12 mouse cellular contexts compared by ENCODE assay signal in genomic region chr11:107414996-107415747, GRCm38 (mm10). TPM values are rescaled to one million over a fixed set of nuclear protein-coding genes. Genes with fewer than 3 reads are reported as not detected.
DNase-seq lines count a peak whose midpoint lies in the region; ATAC-seq lines count a peak whose summit lies in the region.
"Had no signal": no experiment of that assay in that cellular context is flagged by ENCODE, and none has a peak within 500 bp of the region (broad histone marks: within the 10 kb centered on the region; RNA-seq: fewer than 3 reads in every experiment).

No protein-coding gene starts in this region.

- no peak overlapping the region for H3K4me2 ChIP-seq in kidney, embryonic 15.5 days
- H3K4me2 ChIP-seq in embryonic facial prominence, embryonic 12.5 days (replicated peaks), result no peak overlapping the region
- no peak overlapping the region for H3K4me2 ChIP-seq in limb, embryonic 12.5 days
- H3K4me2 ChIP-seq in midbrain, embryonic 13.5 days (replicated peaks), result no peak overlapping the region

- H3K4me3 ChIP-seq in kidney, embryonic 15.5 days (replicated peaks), result no peak overlapping the region
- no peak overlapping the region for H3K4me3 ChIP-seq in embryonic facial prominence, embryonic 12.5 days
- no peak overlapping the region for H3K4me3 ChIP-seq in limb, embryonic 12.5 days (replicated peaks)
- H3K4me3 ChIP-seq in midbrain, embryonic 13.5 days (replicated peaks), result no peak overlapping the region
- H3K4me3 ChIP-seq: neural tube, embryonic 12.5 days had no signal

- no peaks in the 10 kb centered on the region for H3K36me3 ChIP-seq in kidney, embryonic 15.5 days
- no peaks in the 10 kb centered on the region for H3K36me3 ChIP-seq in embryonic facial prominence, embryonic 12.5 days
- H3K36me3 ChIP-seq in limb, embryonic 12.5 days, result no peaks in the 10 kb centered on the region
- H3K36me3 ChIP-seq in midbrain, embryonic 13.5 days, result no peaks in the 10 kb centered on the region
- H3K36me3 ChIP-seq: neural tube, embryonic 12.5 days had no signal

- WGBS in kidney, embryonic 15.5 days, result 82% methylated on average over 11 of the region's 11 CpGs
- WGBS in embryonic facial prominence, embryonic 12.5 days, result 45% methylated on average over 11 of the region's 11 CpGs
- 78% methylated on average over 11 of the region's 11 CpGs for WGBS in limb, embryonic 12.5 days
- 59% methylated on average over 11 of the region's 11 CpGs for WGBS in midbrain, embryonic 13.5 days

- H3K9ac ChIP-seq in kidney, embryonic 15.5 days, result no peak overlapping the region
- H3K9ac ChIP-seq in embryonic facial prominence, embryonic 12.5 days, result no peak overlapping the region
- no peak overlapping the region for H3K9ac ChIP-seq in limb, embryonic 12.5 days (replicated peaks)
- H3K9ac ChIP-seq in midbrain, embryonic 13.5 days (replicated peaks), result peak overlapping the region; percentile 39; the same call in 1 of the 2 replicates
- H3K9ac ChIP-seq: neural tube, embryonic 12.5 days had no signal

- H3K27ac ChIP-seq in kidney, embryonic 15.5 days, result 0 out of 2 replicates have a peak overlapping the region, but pooled peaks have one; percentile 9
- H3K27ac ChIP-seq in embryonic facial prominence, embryonic 12.5 days, result 0 out of 2 replicates have a peak overlapping the region, but pooled peaks have one; percentile 12
- peak overlapping the region; percentile 90 for H3K27ac ChIP-seq in limb, embryonic 12.5 days
- peak overlapping the region; percentile 81 for H3K27ac ChIP-seq in midbrain, embryonic 13.5 days

- H3K4me1 ChIP-seq in kidney, embryonic 15.5 days, result peaks cover 62% of the 10 kb centered on the region
- peaks cover 49% of the 10 kb centered on the region for H3K4me1 ChIP-seq in embryonic facial prominence, embryonic 12.5 days
- peaks cover 58% of the 10 kb centered on the region for H3K4me1 ChIP-seq in limb, embryonic 12.5 days (replicated peaks)
- H3K4me1 ChIP-seq in midbrain, embryonic 13.5 days (replicated peaks), result peaks cover 71% of the 10 kb centered on the region

- H3K27me3 ChIP-seq in kidney, embryonic 15.5 days, result no peaks in the 10 kb centered on the region
- no peaks in the 10 kb centered on the region for H3K27me3 ChIP-seq in embryonic facial prominence, embryonic 12.5 days
- no peaks in the 10 kb centered on the region for H3K27me3 ChIP-seq in limb, embryonic 12.5 days
- H3K27me3 ChIP-seq in midbrain, embryonic 13.5 days, result no peaks in the 10 kb centered on the region
- H3K27me3 ChIP-seq: neural tube, embryonic 12.5 days had no signal

- H3K9me3 ChIP-seq in kidney, embryonic 15.5 days (replicated peaks), result no peaks in the 10 kb centered on the region
- H3K9me3 ChIP-seq in embryonic facial prominence, embryonic 12.5 days, result no peaks in the 10 kb centered on the region
- H3K9me3 ChIP-seq in limb, embryonic 12.5 days, result no peaks in the 10 kb centered on the region
- H3K9me3 ChIP-seq in midbrain, embryonic 13.5 days, result no peaks in the 10 kb centered on the region
- H3K9me3 ChIP-seq: neural tube, embryonic 12.5 days had no signal

- no peak for DNase-seq in kidney, postnatal 14 days
- DNase-seq in layer of hippocampus, postnatal 14 days (ENCODE audit: low spot score in 2 of 2), result no peak
- DNase-seq in adrenal gland, adult 2 months, result no peak
- DNase-seq: cerebellum, adult 8-10 months; lung, adult 2 months; thymus, postnatal 36 days had no signal

- no peak for ATAC-seq in kidney, embryonic 15.5 days (replicated peaks; ENCODE audit: low FRiP score)
- ATAC-seq in embryonic facial prominence, embryonic 12.5 days (ENCODE audit: insufficient number of reproducible peaks, insufficient read depth, low FRiP score, low TSS enrichment), result no peak
- ATAC-seq in limb, embryonic 12.5 days (ENCODE audit: insufficient number of reproducible peaks, insufficient read depth, low FRiP score, low TSS enrichment, low read depth), result no peak
- ATAC-seq in midbrain, embryonic 13.5 days, result no peak
- no peak for ATAC-seq in monocyte, adult 5-6 weeks (replicated peaks; ENCODE audit: insufficient number of reproducible peaks, low FRiP score, low TSS enrichment, poor library complexity, severe bottlenecking)

RNA-seq across cellular contexts. Expression of gene Pitpnc1, which starts 55.3 kb away (rescaled TPM):
- polyA plus RNA-seq in kidney, embryonic 15.5 days (2015; fragmentation: Nextera tagmentation; extraction: Ambion mirVana), result 21.3 and 21.5 TPM in 2 replicates
- polyA plus RNA-seq in embryonic facial prominence, embryonic 12.5 days (2016; fragmentation: Nextera tagmentation; extraction: Ambion mirVana), result 36.3 and 41.6 TPM in 2 replicates
- 31.9 and 34.9 TPM in 2 replicates for polyA plus RNA-seq in limb, embryonic 12.5 days (2016; fragmentation: Nextera tagmentation; extraction: Ambion mirVana)
- 35.0 and 36.7 TPM in 2 replicates for polyA plus RNA-seq in midbrain, embryonic 13.5 days (2015; fragmentation: Nextera tagmentation; extraction: Ambion mirVana)
- 10 to 100 TPM; 50.5 to 72.8 TPM for total RNA-seq in layer of hippocampus, postnatal 14 days (2021)
- total RNA-seq in monocyte, adult 5-6 weeks (2017), result 18.5 to 57.1 TPM (median 24.2 TPM) in 3 replicates
- total RNA-seq in adrenal gland, adult 2 months (2021), result 10 to 100 TPM; 11.1 to 17.5 TPM
- polyA plus RNA-seq in adrenal gland, adult 2 months (2012; rRNA removed), result 1.8 and 2.8 TPM in 2 replicates

Comparison
In these comparisons a context has a peak if more than half of its experiments do, and no peak if none do; other contexts are left out.
1. H3K27ac ChIP-seq: peak in every context shown above with its lines; median percentile 90 in limb, embryonic 12.5 days; 81 in midbrain, embryonic 13.5 days; 12 in embryonic facial prominence, embryonic 12.5 days; 9 in kidney, embryonic 15.5 days.